Mouse (Mus musculus): Measurements from ENCODE around the gene Dock6. TPM values are rescaled to one million over a fixed set of nuclear protein-coding genes. Genes with fewer than 3 reads are reported as not detected.
"Not testable (repeated sequence)": the region's sequence is repeated elsewhere in the genome, so short reads cannot be mapped to it uniquely, and the experiment has no call there.

Dock6 gene
- polyA plus RNA-seq, 1 experiment from 2014 or later, result 47.9 TPM

DNA sequence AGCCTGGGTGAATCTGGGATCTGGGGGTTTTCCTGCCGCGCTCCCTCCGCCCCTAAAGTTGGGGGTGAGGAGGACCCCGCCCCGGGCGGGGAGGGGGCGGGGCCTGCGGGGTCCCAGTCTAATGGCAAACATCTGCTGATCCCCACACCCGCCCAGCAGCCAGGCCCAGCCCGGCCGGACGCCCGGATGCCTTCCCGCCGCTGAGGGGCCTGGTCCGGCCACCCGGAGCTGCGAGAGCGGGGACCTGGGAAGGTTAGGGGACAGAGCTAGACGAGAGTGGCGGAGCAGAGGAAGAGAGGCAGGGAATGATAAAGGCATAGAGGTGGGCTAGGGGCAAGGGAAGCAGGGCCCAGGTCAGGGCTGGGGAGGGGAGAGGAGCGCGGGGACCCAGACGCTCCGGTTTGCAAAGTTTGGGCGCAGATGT lies 54.5 kb downstream of the Dock6 start:
- Histone ChIP-seq H3K27me3 (ENCODE audit: insufficient read depth, poor library complexity, severe bottlenecking) (no peaks in the 10 kb centered on the region), H3K27ac (peak overlapping the region; percentile 94), H3K4me1 (peaks cover 47% of the 10 kb centered on the region), H3K9me3 (no peaks in the 10 kb centered on the region), H3K36me3 (peaks cover 55% of the 10 kb centered on the region), H3K4me3 (peak overlapping the region; percentile 78)
- 0% methylated on average over 25 of the region's 26 CpGs for WGBS
- DNase-seq (ENCODE audit: low spot score), result peak; percentile 82

DNA sequence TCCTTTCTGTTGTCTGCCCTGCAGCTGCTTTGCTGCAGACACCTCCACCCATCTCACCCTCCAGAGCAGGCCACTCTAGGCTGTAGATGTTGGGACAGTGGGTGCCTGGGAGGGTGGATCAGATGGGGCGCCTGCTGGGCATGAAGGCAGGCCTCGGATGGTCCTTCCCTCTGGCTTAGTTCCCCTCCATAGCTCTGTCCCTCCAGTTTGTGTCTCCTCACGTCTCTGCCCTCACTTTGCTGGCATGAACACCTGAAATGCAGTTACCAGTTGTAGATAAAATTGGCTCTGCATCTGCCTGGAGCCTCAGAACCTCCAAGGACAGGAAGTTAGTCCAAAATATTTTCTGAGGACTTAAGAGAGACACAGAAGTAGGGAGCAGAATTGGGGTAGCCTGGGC lies 55.5 kb downstream of the Dock6 start:
- H3K27me3 ChIP-seq (ENCODE audit: insufficient read depth, poor library complexity, severe bottlenecking), result no peaks in the 10 kb centered on the region
- H3K4me3 ChIP-seq, result peak overlapping the region; percentile 78
- DNase-seq (ENCODE audit: low spot score), result no peak
- 65% methylated on average over 3 of the region's 3 CpGs for WGBS
- peak overlapping the region; percentile 94 for H3K27ac ChIP-seq
- no peaks in the 10 kb centered on the region for H3K9me3 ChIP-seq
- H3K4me1 ChIP-seq, result peaks cover 58% of the 10 kb centered on the region
- peaks cover 56% of the 10 kb centered on the region for H3K36me3 ChIP-seq

DNA sequence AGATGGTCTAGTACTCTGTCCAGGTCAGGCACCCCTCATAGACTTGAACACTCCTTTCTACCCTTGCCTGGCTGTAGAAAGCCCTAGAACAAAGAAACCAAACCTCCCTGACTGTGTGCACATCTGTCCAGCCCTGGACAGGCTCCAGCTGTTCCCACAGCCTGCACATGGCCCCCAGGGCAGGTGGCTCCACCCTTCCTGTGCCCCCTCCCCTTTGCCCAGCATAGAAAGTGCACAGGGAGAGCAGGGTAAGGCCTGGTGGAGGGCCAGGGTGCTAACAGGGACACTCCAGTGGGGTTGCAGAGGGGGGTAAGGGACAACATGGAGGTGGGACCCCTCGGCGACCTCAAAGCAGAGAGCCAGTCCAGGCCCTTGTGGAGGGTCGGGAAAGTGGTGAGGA lies 56.2 kb downstream of the Dock6 start:
- peak overlapping the region; percentile 94 for H3K27ac ChIP-seq
- WGBS, result 56% methylated on average over 3 of the region's 3 CpGs
- peaks cover 64% of the 10 kb centered on the region for H3K4me1 ChIP-seq
- DNase-seq (ENCODE audit: low spot score), result no peak
- no peaks in the 10 kb centered on the region for H3K9me3 ChIP-seq
- no peaks in the 10 kb centered on the region for H3K27me3 ChIP-seq (ENCODE audit: insufficient read depth, poor library complexity, severe bottlenecking)
- H3K4me3 ChIP-seq, result peak overlapping the region; percentile 78
- peaks cover 56% of the 10 kb centered on the region for H3K36me3 ChIP-seq

DNA sequence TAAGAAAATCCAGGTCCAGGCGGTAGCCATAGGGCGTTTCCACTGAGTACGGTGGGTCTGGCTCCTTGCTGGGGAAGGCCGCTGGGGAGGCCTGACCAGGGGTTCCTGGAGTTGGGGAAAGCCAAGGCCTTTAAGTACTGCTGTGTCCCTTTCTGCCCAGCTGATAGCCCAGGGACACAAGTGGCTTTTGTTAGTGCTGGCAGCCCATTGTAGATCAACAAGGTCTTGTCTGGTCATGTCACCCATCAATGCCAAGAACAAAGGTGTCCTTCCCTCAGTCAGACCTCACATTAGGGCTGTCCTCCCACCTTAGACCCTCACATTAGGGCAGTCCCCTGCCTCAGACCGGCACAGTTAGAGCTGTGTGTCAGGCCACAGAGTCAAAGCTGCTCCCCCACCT lies 56.9 kb downstream of the Dock6 start:
- H3K27ac ChIP-seq, result peak overlapping the region; percentile 94

DNA sequence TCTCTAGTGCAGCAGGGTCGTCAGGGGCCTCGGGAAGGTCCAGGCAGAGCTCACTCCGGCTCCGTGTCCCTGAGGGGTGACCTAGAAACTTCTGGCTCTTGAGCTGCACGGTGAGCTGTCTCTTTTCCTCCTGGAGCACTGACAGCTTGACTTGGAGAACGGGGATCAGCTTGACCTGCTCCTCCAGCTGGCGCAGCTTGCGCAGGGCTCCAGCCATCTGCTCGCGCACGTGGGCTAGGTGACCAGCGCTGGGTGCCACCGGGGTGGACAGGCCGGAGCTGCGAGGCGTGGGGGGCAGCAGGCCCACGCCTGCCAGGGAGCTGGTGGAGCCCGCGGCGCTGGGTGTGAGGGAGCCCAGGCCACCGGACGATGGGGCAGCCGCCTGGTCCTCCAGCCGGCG lies 57.5 kb downstream of the Dock6 start:
- peaks cover 59% of the 10 kb centered on the region for H3K36me3 ChIP-seq
- DNase-seq (ENCODE audit: low spot score), result no peak
- H3K27ac ChIP-seq, result peak overlapping the region; percentile 94
- no peaks in the 10 kb centered on the region for H3K9me3 ChIP-seq
- H3K4me3 ChIP-seq, result no peak overlapping the region
- H3K27me3 ChIP-seq (ENCODE audit: insufficient read depth, poor library complexity, severe bottlenecking), result no peaks in the 10 kb centered on the region
- 92% methylated on average over 25 of the region's 25 CpGs for WGBS
- H3K4me1 ChIP-seq, result peaks cover 64% of the 10 kb centered on the region

More for the DNA sequence above, 56.9 kb downstream of the Dock6 start:
- no peaks in the 10 kb centered on the region for H3K27me3 ChIP-seq (ENCODE audit: insufficient read depth, poor library complexity, severe bottlenecking)
- H3K9me3 ChIP-seq, result no peaks in the 10 kb centered on the region
- 74% methylated on average over 5 of the region's 5 CpGs for WGBS
- peaks cover 54% of the 10 kb centered on the region for H3K36me3 ChIP-seq
- peak overlapping the region; percentile 78 for H3K4me3 ChIP-seq
- no peak for DNase-seq (ENCODE audit: low spot score)
- H3K4me1 ChIP-seq, result peaks cover 61% of the 10 kb centered on the region

DNA sequence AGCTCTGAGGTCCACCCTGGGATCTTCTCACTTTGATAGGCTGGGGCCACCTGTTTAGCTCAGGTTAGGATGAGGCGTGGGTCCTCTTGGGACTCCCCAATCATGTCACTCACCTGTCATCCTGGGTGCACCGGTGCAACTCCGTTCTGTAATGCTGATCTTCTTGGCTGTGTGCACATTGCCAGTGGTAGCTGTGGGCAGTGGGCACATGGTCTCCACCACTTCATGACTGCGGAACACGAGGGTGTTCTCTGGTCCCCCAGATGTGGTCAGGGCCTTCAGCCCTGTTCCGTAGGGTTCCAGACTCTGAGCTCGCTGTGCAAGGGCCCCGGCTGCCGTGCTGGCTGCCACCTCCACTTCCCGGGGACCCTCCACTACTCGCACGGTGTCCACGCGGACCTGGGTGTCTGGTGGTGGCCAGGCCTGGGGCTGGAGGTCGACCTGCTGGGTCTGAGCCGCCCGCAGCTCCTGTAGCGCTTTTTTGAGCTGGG lies 58.0 kb downstream of the Dock6 start:
- Histone ChIP-seq H3K9me3 (no peaks in the 10 kb centered on the region), H3K36me3 (peaks cover 64% of the 10 kb centered on the region), H3K4me3 (no peak overlapping the region), H3K4me1 (peaks cover 64% of the 10 kb centered on the region), H3K27ac (no peak overlapping the region), H3K27me3 (ENCODE audit: insufficient read depth, poor library complexity, severe bottlenecking) (no peaks in the 10 kb centered on the region)
- WGBS, result 94% methylated on average over 18 of the region's 18 CpGs
- no peak for DNase-seq (ENCODE audit: low spot score)

DNA sequence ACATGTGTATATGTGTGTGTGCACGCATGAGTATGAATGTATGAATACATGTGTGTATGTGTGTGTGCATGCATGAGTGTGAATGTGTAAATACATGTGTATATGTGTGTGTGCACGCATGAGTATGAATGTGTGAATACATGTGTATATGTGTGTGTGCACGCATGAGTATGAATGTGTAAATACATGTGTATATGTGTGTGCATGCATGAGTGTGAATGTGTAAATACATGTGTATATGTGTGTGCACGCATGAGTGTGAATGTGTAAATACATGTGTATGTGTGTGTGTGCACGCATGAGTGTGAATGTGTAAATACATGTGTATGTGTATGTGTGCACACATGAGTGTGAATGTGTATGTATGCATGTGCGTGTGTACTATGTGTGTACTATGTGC lies 58.9 kb downstream of the Dock6 start:
- not testable (repeated sequence) for DNase-seq (ENCODE audit: low spot score)

DNA sequence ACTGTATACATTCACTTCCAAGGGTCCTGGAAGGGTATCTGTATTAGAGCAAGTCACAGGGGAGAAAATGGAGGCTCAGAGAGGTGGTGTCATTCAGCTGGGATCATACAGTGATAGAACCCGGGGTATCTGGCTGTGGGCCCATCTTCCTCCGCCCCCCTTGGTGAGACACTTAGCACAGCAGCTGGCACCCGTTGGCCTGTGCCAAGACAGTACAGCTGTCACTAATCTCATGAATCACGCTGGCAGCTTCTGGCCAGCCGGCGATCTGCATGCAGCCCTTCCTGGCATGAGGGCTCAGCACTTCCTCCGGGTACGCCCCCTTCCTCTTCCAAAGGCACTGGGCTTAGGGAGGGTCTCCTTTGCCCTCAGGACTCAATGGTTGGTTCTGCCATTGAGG lies 59.8 kb downstream of the Dock6 start:
- Histone ChIP-seq H3K36me3 (peaks cover 81% of the 10 kb centered on the region), H3K27me3 (ENCODE audit: insufficient read depth, poor library complexity, severe bottlenecking) (no peaks in the 10 kb centered on the region), H3K27ac (peak overlapping the region; percentile 65; the same call in 1 of the 2 replicates), H3K9me3 (no peaks in the 10 kb centered on the region), H3K4me1 (peaks cover 54% of the 10 kb centered on the region), H3K4me3 (no peak overlapping the region)
- no peak for DNase-seq (ENCODE audit: low spot score)
- WGBS, result 70% methylated on average over 8 of the region's 8 CpGs

More for the DNA sequence above, 58.9 kb downstream of the Dock6 start:
- 92% methylated on average over 6 of the region's 6 CpGs for WGBS
- H3K36me3 ChIP-seq, result peaks cover 73% of the 10 kb centered on the region
- H3K4me1 ChIP-seq, result peaks cover 57% of the 10 kb centered on the region
- H3K27ac ChIP-seq; H3K4me3 ChIP-seq; H3K9me3 ChIP-seq; H3K27me3 ChIP-seq (ENCODE audit: insufficient read depth, poor library complexity, severe bottlenecking): not testable (repeated sequence)

DNA sequence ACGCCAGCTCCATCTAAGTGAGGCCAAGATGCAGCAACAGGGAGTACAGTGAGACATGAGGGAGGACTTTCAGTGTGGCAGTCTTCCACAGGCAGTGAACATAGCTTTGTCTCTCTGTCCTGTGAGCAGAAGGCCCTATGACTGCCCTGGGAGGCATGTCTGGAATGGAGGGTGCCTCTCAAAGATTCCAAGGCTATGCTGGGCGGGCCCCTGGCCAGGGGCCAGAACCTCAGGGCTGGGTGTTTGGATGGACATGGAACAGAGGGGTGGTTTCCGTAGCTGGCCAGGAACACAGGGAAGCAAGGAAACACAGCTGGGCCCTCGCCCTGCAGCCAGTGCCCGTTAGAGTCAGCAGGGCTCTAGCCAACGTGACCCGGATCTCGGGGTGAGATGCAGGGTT lies 60.6 kb downstream of the Dock6 start:
- 0 out of 2 replicates have a peak overlapping the region, but pooled peaks have one; percentile 9 for H3K4me3 ChIP-seq
- H3K27ac ChIP-seq, result peak overlapping the region; percentile 65
- DNase-seq (ENCODE audit: low spot score), result no peak
- peaks cover 52% of the 10 kb centered on the region for H3K4me1 ChIP-seq
- H3K9me3 ChIP-seq, result no peaks in the 10 kb centered on the region
- peaks cover 87% of the 10 kb centered on the region for H3K36me3 ChIP-seq
- WGBS, result 61% methylated on average over 8 of the region's 8 CpGs
- H3K27me3 ChIP-seq (ENCODE audit: insufficient read depth, poor library complexity, severe bottlenecking), result no peaks in the 10 kb centered on the region

DNA sequence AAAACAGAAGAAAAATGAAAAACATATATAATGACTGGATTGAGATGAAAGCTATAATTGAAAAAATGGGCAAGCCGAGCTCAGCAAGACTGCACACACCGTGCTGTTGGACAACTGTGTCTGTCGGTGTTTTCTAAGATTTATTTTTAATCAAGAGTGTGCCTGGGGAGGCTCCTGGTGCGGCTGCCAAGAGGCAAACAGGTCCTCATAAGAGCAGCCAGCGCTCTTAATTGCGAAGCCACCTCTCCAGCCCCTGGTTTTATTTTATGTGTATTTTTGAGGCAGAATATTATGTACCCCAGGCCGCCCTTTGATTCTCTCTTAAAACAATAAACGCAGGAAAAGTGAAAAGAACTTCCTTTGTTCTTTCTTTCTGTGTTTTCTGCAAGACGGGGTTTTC lies 64.2 kb downstream of the Dock6 start:
- no peak for DNase-seq (ENCODE audit: low spot score)
- 86% methylated on average over 9 of the region's 9 CpGs for WGBS
- Histone ChIP-seq H3K27me3 (ENCODE audit: insufficient read depth, poor library complexity, severe bottlenecking) (no peaks in the 10 kb centered on the region), H3K36me3 (peaks cover 92% of the 10 kb centered on the region), H3K4me3 (no peak overlapping the region), H3K27ac (no peak overlapping the region), H3K9me3 (no peaks in the 10 kb centered on the region), H3K4me1 (peaks cover 28% of the 10 kb centered on the region)

DNA sequence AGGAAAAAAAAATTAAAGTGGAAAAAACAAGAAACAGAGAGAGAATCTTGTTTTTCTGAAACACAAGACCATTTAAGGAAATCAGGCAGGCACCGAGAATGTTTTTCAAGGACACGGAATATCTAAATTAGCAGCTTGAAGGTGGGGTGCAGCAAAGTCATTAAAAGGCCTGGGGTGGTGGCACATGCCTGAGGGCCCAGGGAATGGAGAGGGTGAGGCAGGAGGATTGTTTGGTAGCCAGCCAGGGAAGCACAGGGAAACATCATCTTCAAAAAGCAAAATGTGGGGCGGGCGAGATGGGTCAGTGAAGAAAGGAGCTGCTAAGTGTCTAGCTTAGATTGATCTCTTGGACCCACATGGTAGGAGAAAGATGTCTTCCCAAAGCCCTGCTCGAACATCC lies 64.8 kb downstream of the Dock6 start:
- 84% methylated on average over 5 of the region's 5 CpGs for WGBS

DNA sequence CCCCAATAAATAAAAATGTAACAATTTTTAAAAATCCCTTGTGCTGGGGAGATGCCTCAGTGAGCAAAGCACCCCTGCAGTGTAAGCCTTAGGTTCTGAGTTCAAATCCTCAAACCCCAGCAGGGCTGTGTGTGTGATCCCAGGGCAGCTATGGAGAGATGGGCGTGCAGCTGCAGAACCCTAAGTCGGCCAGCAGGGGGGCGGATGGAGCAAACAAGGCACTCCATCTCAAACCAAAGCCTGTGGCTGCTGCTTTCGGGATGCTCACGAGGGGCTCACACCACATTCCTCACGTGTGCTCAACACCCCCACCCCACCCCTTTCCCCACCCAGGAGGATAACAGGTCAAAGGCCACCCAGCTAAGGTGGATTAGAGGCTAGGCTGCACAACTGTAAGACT lies 65.5 kb downstream of the Dock6 start:
- no peak for DNase-seq (ENCODE audit: low spot score)
- Histone ChIP-seq H3K36me3 (peaks cover 89% of the 10 kb centered on the region), H3K27ac (no peak overlapping the region; the same call in 1 of the 2 replicates), H3K27me3 (ENCODE audit: insufficient read depth, poor library complexity, severe bottlenecking) (no peaks in the 10 kb centered on the region), H3K4me1 (peaks cover 23% of the 10 kb centered on the region), H3K9me3 (no peaks in the 10 kb centered on the region), H3K4me3 (no peak overlapping the region)
- WGBS, result 6% methylated on average over 6 of the region's 6 CpGs

More for the DNA sequence above, 64.8 kb downstream of the Dock6 start:
- DNase-seq (ENCODE audit: low spot score), result no peak
- Histone ChIP-seq H3K27me3 (ENCODE audit: insufficient read depth, poor library complexity, severe bottlenecking) (no peaks in the 10 kb centered on the region), H3K4me3 (no peak overlapping the region), H3K9me3 (no peaks in the 10 kb centered on the region), H3K4me1 (peaks cover 25% of the 10 kb centered on the region), H3K36me3 (peaks cover 89% of the 10 kb centered on the region), H3K27ac (no peak overlapping the region; the same call in 1 of the 2 replicates)

DNA sequence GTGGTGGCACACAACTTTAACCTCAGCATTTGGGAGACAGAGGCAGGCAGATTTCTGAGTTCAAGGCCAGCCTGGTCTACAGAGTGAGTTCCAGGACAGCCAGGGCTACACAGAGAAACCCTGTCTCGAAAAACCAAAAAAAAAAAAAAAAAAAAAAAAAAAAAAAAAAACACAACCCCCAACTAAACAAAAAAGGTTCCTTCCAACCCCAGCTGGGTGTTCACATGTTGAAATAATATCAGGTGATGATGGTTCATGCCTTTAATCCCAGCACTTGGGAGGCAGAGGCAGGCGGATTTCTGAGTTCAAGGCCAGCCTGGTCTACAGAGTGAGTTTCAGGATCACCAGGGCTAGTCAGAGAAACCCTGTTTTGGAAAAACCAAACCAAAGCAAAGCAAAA lies 66.1 kb downstream of the Dock6 start:
- H3K27ac ChIP-seq; H3K27me3 ChIP-seq (ENCODE audit: insufficient read depth, poor library complexity, severe bottlenecking); H3K9me3 ChIP-seq; DNase-seq (ENCODE audit: low spot score); H3K4me3 ChIP-seq: not testable (repeated sequence)
- Histone ChIP-seq H3K4me1 (peaks cover 17% of the 10 kb centered on the region), H3K36me3 (peaks cover 89% of the 10 kb centered on the region)
- WGBS, result 65% methylated on average over 2 of the region's 2 CpGs
